In the genomic region with DNA sequence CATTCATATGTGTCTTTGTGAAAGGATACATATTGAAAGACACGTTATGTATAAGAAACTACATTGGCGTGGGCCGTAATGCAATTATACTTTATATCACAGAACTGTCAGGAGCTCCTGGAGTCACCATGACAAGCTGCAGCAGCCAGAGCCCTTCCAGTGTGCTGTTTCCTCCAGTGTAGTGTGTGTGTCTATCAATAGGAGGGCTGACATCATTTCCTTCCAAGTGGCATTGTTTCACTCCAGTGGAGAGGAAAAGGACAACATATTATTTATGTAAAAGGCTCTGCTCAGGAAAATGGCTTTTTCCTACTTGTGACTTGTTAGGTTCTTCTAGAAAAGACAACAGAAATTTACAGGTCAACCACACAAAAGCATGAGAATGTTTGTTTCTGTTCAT, we compare ENCODE assay signal across 12 mouse cellular contexts.
DNase-seq lines count a peak whose midpoint lies in the region; ATAC-seq and TF ChIP-seq lines count a peak whose summit lies in the region.
"Had no signal": no experiment of that assay in that cellular context is flagged by ENCODE, and none has a peak within 500 bp of the region (broad histone marks: within the 10 kb centered on the region; RNA-seq: fewer than 3 reads in every experiment).

No protein-coding gene starts in this region.

- TF ChIP-seq POLR2A in kidney, adult 2 months (IDR thresholded peaks at IDR 0.05; ENCODE audit: low read depth, low read length): no peak

- no peak for TF ChIP-seq CTCF in kidney, adult 2 months (conservative IDR thresholded peaks at IDR 0.05; ENCODE audit: insufficient read depth, insufficient read length, low read depth, low read length)

- no peak for ATAC-seq in hindbrain, embryonic 15.5 days (ENCODE audit: low FRiP score, low read depth)
- no peak for ATAC-seq in hindbrain, embryonic 12.5 days (ENCODE audit: low FRiP score)
- ATAC-seq in heart, embryonic 11.5 days (replicated peaks; ENCODE audit: insufficient number of reproducible peaks, low FRiP score, low TSS enrichment): 0 out of 2 replicates have a peak, but pooled peaks have one; percentile 39
- ATAC-seq in megakaryocyte progenitor cell, adult 5-6 weeks (replicated peaks; ENCODE audit: poor library complexity): no peak

- no peaks in the 10 kb centered on the region for H3K9me3 ChIP-seq in hindbrain, embryonic 15.5 days
- no peaks in the 10 kb centered on the region for H3K9me3 ChIP-seq in hindbrain, embryonic 12.5 days (replicated peaks)
- no peaks in the 10 kb centered on the region for H3K9me3 ChIP-seq in heart, embryonic 11.5 days (replicated peaks; ENCODE audit: control insufficient read depth, low read length)
- H3K9me3 ChIP-seq: limb, embryonic 10.5 days; neural tube, embryonic 15.5 days had no signal

- DNase-seq in kidney, adult 2 months: peak; percentile 69
- DNase-seq in lung, postnatal 10 days: peak; percentile 46
- no peak for DNase-seq in spleen, adult 18-20 months
- no peak for DNase-seq in left cerebral cortex, postnatal 25 days (ENCODE audit: low spot score in 2 of 2)
- DNase-seq: gastrocnemius, postnatal 14 days; thymus, postnatal 36 days had no signal

- H3K4me1 ChIP-seq in hindbrain, embryonic 15.5 days (replicated peaks): no peaks in the 10 kb centered on the region
- H3K4me1 ChIP-seq in hindbrain, embryonic 12.5 days: peaks cover 5% of the 10 kb centered on the region; the same call in 1 of the 2 replicates
- no peaks in the 10 kb centered on the region; the same call in 1 of the 2 replicates for H3K4me1 ChIP-seq in heart, embryonic 11.5 days (ENCODE audit: control insufficient read depth, insufficient read depth, low read length)
- no peaks in the 10 kb centered on the region; the same call in 1 of the 2 replicates for H3K4me1 ChIP-seq in kidney, adult 2 months (ENCODE audit: control insufficient read depth, insufficient read depth, low read length)
- H3K4me1 ChIP-seq: neural tube, embryonic 15.5 days had no signal

- 65% methylated on average over 3 of the region's 3 CpGs for WGBS in hindbrain, embryonic 15.5 days
- WGBS in hindbrain, embryonic 12.5 days: 68% methylated on average over 3 of the region's 3 CpGs
- WGBS in heart, embryonic 11.5 days (ENCODE audit: insufficient replicate concordance): 33% methylated on average over 3 of the region's 3 CpGs
- WGBS in kidney, adult 2 months: 66% methylated on average over 3 of the region's 3 CpGs

- peak overlapping the region; percentile 34; the same call in 1 of the 2 replicates for H3K27ac ChIP-seq in hindbrain, embryonic 15.5 days (replicated peaks)
- H3K27ac ChIP-seq in hindbrain, embryonic 12.5 days: no peak overlapping the region
- peak overlapping the region; percentile 54; the same call in 1 of the 2 replicates for H3K27ac ChIP-seq in heart, embryonic 11.5 days (ENCODE audit: low read depth, low read length)
- no peak overlapping the region; the same call in 1 of the 2 replicates for H3K27ac ChIP-seq in kidney, adult 2 months (ENCODE audit: insufficient read depth, low read depth, low read length)
- H3K27ac ChIP-seq: limb, embryonic 10.5 days; neural tube, embryonic 15.5 days had no signal

- H3K4me3 ChIP-seq in hindbrain, embryonic 15.5 days: no peak overlapping the region
- no peak overlapping the region for H3K4me3 ChIP-seq in hindbrain, embryonic 12.5 days
- no peak overlapping the region for H3K4me3 ChIP-seq in heart, embryonic 11.5 days (ENCODE audit: low read depth, low read length)
- no peak overlapping the region for H3K4me3 ChIP-seq in kidney, adult 2 months (ENCODE audit: insufficient read depth, low read depth, low read length)
- H3K4me3 ChIP-seq: limb, embryonic 10.5 days; neural tube, embryonic 15.5 days had no signal

- no peaks in the 10 kb centered on the region for H3K36me3 ChIP-seq in hindbrain, embryonic 15.5 days
- no peaks in the 10 kb centered on the region for H3K36me3 ChIP-seq in hindbrain, embryonic 12.5 days
- H3K36me3 ChIP-seq in heart, embryonic 11.5 days (ENCODE audit: control insufficient read depth, insufficient read depth, low read length): no peaks in the 10 kb centered on the region
- H3K36me3 ChIP-seq in kidney, adult 2 months (ENCODE audit: control insufficient read depth, insufficient read depth, low read length): no peaks in the 10 kb centered on the region
- H3K36me3 ChIP-seq: limb, embryonic 10.5 days; neural tube, embryonic 15.5 days had no signal

- H3K4me2 ChIP-seq in hindbrain, embryonic 15.5 days: no peak overlapping the region
- H3K4me2 ChIP-seq in hindbrain, embryonic 12.5 days (replicated peaks): no peak overlapping the region
- H3K4me2 ChIP-seq in heart, embryonic 11.5 days: no peak overlapping the region
- H3K4me2 ChIP-seq: neural tube, embryonic 15.5 days had no signal

- H3K27me3 ChIP-seq in hindbrain, embryonic 15.5 days: no peaks in the 10 kb centered on the region
- no peaks in the 10 kb centered on the region for H3K27me3 ChIP-seq in hindbrain, embryonic 12.5 days
- H3K27me3 ChIP-seq in heart, embryonic 11.5 days (ENCODE audit: control insufficient read depth, insufficient read depth, low read length): no peaks in the 10 kb centered on the region
- no peaks in the 10 kb centered on the region for H3K27me3 ChIP-seq in kidney, adult 2 months (replicated peaks; ENCODE audit: control insufficient read depth, insufficient read depth, low read length)
- H3K27me3 ChIP-seq: neural tube, embryonic 15.5 days had no signal

- no peak overlapping the region for H3K9ac ChIP-seq in hindbrain, embryonic 15.5 days
- no peak overlapping the region for H3K9ac ChIP-seq in hindbrain, embryonic 12.5 days
- no peak overlapping the region for H3K9ac ChIP-seq in heart, embryonic 11.5 days (ENCODE audit: low read depth, low read length)
- H3K9ac ChIP-seq: neural tube, embryonic 15.5 days had no signal

- intact Hi-C loops in left cerebral cortex, postnatal 25 days (cut with DNase I): no loop called here

Comparison
In these comparisons a context has a peak if more than half of its experiments do, and no peak if none do; other contexts are left out.
1. H3K27ac ChIP-seq: peak in hindbrain, embryonic 15.5 days (single experiment) and heart, embryonic 11.5 days (single experiment); none in hindbrain, embryonic 12.5 days (single experiment) and kidney, adult 2 months (single experiment).
2. DNase-seq: peak in kidney, adult 2 months (single experiment) and lung, postnatal 10 days (single experiment); none in spleen, adult 18-20 months (0 of 2) and left cerebral cortex, postnatal 25 days (0 of 2).